Mouse (Mus musculus) layer of hippocampus, postnatal 14 days (tissue): Measurements from ENCODE around the gene Gm17654. TPM values are rescaled to one million over a fixed set of nuclear protein-coding genes. Genes with fewer than 3 reads are reported as not detected.
"Not testable (repeated sequence)": the region's sequence is repeated elsewhere in the genome, so short reads cannot be mapped to it uniquely, and the experiment has no call there.

ENCODE experiments used
- DNase-seq, 2 experiments: peaks; one replicate each; pipeline ENCODE4 v3.0.0; 2021 to 2022; ENCODE audit warnings: low spot score in 2 of 2, mixed read lengths in 1 of 2
- long read RNA-seq, 2 experiments: library from polyadenylated mRNA; stranded (forward); transcript quantifications; one replicate each; pipeline ENCODE4 v2.0.0; 2021
- total RNA-seq, 2 experiments: library from RNA; stranded (reverse); gene quantifications; 2 replicates each; pipeline ENCODE4 v1.2.3; 2021

Gm17654 gene
- total RNA-seq, result not detected
- long read RNA-seq, experiment 1, result 0 reads
- long read RNA-seq, experiment 2, result 0 reads

DNA sequence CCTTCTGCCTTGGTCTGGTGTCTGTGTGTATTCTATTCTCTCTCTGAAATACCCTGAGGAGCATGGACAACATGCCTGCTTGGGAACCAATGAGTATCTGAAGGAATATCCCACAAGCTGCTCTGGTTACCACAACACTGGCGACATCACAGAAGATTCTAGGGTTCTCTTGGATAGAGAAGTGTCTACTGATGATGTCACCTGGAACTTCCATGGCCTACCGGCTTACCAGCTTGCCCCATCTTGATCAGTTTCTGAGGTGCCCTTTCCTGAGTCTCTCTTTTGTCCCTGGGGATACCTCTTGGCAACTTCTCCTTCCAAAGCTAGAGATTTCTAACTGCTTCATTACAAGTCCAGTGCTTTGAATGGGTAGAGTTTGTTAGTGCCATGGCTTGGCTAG lies at the start of gene Gm17654:
Gm17654 (minus strand) TSS at position 101 of the 400 bp plus-strand sequence.
- DNase-seq, result not testable (repeated sequence)

DNA sequence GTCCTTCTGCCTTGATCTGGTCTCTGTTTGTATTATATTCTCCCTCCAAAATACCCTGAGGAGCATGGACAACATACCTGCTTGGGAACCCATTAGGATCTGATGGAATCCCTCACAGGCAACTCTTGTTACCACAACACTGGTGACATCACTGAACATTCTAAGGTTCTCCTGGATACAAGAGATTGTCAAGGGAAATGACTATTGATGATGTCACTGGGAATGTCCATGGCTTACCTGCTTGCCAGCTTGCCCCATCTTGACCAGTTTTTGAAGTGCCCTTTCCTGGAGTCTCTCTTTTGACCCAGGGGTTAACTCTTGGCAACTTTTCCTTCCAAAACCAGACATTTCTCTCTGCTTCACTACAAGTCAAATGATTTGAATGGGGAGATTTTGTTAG lies 29.0 kb upstream of the Gm17654 start, which contains the start of gene Gm10375:
Gm10375 (minus strand) TSS at position 101 of the 400 bp plus-strand sequence.
- not testable (repeated sequence) for DNase-seq

DNA sequence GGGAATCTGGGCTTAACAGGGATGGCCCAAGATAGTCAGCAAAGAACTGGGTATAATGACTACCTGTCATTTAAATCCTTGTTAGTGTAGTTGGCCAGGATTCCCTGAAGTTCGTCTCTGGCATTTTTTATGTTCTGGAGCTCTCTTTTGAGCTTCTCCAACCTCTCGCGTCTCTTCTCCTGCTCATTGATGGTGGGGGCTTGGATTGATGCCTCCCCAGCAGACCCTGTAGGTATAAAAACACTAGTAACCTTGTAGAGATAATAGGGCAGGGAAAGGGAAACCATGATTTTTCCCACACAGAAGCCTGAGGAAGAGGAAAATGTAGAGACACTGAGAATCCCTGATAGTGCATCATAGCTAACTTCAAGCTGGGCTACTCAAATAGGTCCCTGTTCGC lies 977 bp downstream of the Gm17654 start:
- not testable (repeated sequence) for DNase-seq

DNA sequence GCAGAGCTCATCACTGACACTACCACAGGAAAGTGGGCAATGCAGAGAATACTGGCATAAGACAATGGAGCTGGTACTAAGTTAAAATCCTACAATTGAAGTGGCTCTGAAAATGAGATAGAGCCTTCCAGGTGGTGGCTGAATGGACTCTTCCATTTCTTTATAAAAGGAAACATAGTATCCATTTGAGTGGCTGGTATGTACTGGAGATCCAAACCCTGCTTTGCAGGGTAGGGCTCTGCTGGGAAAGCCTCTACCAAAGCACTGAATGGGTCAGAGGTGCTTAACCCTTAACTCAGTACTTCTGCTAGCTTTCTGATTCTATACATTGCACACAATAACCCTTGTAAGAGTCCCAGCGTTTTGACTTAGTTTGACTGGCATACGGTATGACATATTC lies 26.7 kb downstream of the Gm17654 start:
- not testable (repeated sequence) for DNase-seq

DNA sequence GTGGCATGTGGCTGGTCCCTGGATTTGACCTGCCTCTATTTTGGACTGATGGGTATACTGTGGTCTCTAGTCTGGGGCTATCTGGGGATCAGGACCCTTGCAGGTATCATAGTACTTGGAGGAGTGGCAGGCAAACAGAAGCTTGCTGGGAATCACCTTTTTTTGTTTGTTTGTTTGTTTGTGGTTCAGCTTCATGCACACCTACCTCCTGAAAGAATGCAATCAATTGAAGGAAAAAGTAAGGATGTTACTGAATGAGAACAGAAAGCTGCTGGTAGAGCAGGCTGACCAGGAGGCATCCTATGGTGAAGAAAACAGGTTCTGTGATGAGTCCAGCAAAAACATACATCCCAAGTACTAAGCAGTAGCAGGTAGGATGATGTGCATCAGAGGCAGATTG lies 32.7 kb downstream of the Gm17654 start:
- not testable (repeated sequence) for DNase-seq

DNA sequence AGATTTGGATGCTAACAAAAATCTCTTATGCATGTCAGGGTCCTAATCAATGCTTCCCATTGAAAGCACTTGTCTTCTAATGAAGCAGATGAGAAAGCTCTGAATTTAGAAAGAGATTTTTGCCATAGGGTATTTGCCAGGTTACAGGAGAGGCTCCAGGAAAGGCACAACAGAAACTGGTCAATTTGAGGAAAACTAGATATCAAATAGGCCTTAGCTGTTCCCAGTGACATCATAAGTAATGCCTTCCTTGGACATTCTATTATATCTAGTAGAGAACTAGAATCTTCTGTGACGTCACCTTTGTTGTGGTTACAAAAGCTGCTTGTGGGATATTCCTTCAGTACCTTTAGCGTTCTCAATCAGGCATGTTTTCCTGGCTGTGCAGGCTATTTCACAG lies 35.7 kb downstream of the Gm17654 start, which contains the start of gene Gm5799:
Gm5799 (plus strand) TSS at position 301 of the 400 bp plus-strand sequence.
- not testable (repeated sequence) for DNase-seq

DNA sequence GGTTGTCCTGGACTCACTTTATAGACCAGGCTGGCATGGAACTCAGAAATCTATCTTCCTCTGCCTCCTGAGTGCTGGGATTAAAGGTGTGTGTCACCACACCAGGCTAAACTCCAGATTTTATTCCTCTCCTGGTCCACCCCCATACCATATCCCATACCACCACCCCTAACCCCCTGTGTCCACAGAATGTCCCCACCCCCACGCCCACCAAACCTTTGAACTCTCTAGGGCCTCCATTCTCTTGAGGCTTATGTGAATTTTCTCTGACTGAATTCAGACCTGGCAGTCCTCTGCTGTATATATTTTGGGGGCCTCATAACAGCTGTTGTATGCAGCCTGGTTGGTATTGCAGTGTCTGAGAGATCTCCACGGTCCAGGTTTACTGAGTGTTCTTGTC lies 40.8 kb downstream of the Gm17654 start:
- DNase-seq, result not testable (repeated sequence)

DNA sequence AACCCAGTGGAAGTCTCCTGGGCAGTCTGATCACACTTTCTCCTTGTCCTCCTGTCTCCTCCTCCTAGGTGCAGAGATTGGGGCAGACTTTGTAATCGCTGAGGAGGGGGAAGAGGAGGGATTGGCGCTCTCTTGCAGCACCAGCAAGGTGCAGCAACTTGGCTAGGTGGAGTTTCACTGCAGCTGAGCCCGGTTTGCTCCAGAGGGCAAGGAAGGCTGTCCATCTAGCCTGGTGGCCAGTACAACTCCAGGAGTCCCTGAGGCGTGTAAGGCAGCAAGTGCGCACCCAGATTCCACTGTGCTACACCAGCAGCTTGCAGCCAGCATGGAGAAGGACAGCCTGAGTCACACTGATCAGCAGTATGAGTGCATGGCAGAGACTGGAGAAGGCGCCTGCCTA lies 46.6 kb downstream of the Gm17654 start:
- not testable (repeated sequence) for DNase-seq

DNA sequence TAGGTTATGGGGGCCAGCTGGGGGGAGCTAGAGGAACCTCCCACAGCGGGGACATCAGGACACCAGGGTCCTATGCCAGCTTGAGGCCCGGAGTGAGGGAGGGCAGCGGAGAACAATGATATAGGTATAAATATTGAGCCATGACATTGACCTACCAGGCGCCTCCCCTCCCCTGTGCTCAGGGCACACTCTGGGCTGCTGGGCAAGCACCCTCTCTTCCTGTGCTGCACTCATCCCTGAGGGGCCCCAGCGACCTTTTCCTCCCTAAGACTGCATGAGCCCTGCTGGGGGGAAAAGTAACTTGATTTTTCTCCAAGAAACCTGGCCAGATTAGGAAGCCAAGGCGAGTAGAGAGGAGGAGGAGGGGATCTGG lies 46.9 kb downstream of the Gm17654 start:
- DNase-seq, result not testable (repeated sequence)

DNA sequence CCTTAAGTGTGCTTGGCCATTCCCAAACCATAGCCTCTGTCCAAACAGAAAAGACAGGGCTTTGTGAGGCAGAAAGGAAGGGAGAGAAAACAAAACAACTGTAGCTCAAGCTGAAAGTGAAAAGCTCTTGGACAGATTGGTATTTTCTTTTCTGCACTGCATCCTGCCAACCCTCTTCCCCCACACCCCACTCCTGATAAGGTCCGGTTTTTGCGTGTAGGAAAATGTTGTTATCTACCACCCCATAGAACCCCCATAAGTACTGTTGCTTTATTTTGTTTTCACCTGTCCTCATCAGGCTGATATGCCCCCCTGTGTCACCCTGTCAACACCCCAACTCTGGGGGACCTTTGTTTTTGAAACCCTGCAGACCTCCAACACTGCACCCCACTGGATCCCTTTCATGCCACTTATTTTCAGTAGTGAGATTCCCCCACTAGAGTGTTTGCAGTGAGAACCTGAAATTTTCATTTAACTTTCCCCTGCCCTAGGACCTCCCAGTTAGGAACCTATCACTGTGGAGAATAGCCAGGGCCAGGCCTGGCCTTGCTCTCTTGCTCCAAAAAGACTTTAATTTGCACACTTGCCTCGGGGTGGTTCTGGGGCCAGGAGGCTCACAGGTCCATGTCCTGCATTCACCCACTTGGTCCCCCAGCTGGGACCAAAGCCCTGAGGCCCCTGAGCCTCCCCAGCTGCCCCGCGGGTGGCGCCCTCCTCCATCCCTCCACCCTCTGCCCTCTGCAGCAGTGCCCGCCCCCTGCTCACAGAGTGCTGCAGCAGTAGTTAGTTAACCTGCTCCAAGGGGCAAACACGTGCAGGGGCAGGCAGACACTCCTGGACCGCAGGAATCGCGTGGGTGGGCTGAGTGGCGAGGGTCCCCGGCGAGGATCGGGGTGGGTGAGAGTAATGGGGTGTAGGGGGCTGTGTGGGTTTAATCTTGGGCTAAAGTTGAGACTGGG lies 47.6 kb downstream of the Gm17654 start:
- DNase-seq, result not testable (repeated sequence)

Other genes with a start within 250 kb of the Gm17654 start
- 1 to 10 TPM in 1 of 2 experiments, under 1 TPM in 1; 0.44 to 1.7 TPM for gene 1700001F09Rik, start 231.3 kb downstream of the Gm17654 start, total RNA-seq
- gene Gm8138, start 162.8 kb downstream of the Gm17654 start, total RNA-seq, result not detected
- under 1 TPM in 1 of 2 experiments, not detected in 1; 0.38 TPM for gene Gm5799, start 35.6 kb downstream of the Gm17654 start, total RNA-seq
- gene Gm10375, start 28.9 kb upstream of the Gm17654 start, total RNA-seq, result not detected
- gene Gm8165, start 98.1 kb upstream of the Gm17654 start, total RNA-seq, result not detected
- 1 to 10 TPM in 1 of 2 experiments, under 1 TPM in 1; 0.86 to 1.2 TPM for gene Gm7324, start 118.7 kb upstream of the Gm17654 start, total RNA-seq
- gene Gm16506, start 148.3 kb upstream of the Gm17654 start, total RNA-seq, result not detected
- not detected for gene Gm6526, start 168.7 kb upstream of the Gm17654 start, total RNA-seq
- gene Gm8180, start 205.6 kb upstream of the Gm17654 start, total RNA-seq, result not detected